Mouse (Mus musculus) forebrain, embryonic 15.5 days (tissue): ENCODE results near the gene BC004004. TPM values are rescaled to one million over a fixed set of nuclear protein-coding genes. Genes with fewer than 3 reads are reported as not detected.
A peak's percentile ranks its signal among the peaks of the same experiment; 100 is the strongest.

ENCODE experiments used
- ATAC-seq: fragments of 200-750 bp; cut with Nextera tagmentation; replicated peaks from 2 replicates; pipeline ENCODE4 v1.8.0; 2017; ENCODE audit warnings: mild to moderate bottlenecking, moderate TSS enrichment, moderate library complexity
- H3K27ac ChIP-seq: fragments of 300-500 bp; sonication (generic); replicated peaks from 2 replicates; pipeline ENCODE4 v1.5.1; 2015; ENCODE audit warnings: mild to moderate bottlenecking, inconsistent platforms
- H3K27me3 ChIP-seq: fragments of 300-500 bp; sonication (generic); 2 replicates; pipeline ENCODE4 v1.6.1; 2015; ENCODE audit warnings: inconsistent platforms
- H3K36me3 ChIP-seq: fragments of 300-500 bp; sonication (generic); 2 replicates; pipeline ENCODE4 v1.6.1; 2015; ENCODE audit warnings: mild to moderate bottlenecking, inconsistent platforms
- H3K4me1 ChIP-seq: fragments of 300-500 bp; sonication (generic); 2 replicates; pipeline ENCODE4 v1.6.1; 2015; ENCODE audit warnings: inconsistent platforms
- H3K4me2 ChIP-seq: fragments of 300-500 bp; sonication (generic); replicated peaks from 2 replicates; pipeline ENCODE4 v1.6.1; 2015; ENCODE audit warnings: mild to moderate bottlenecking, inconsistent platforms
- H3K4me3 ChIP-seq: fragments of 300-500 bp; sonication (generic); 2 replicates; pipeline ENCODE4 v1.5.1; 2015; ENCODE audit warnings: mild to moderate bottlenecking, inconsistent platforms
- H3K9ac ChIP-seq: fragments of 300-500 bp; sonication (generic); replicated peaks from 2 replicates; pipeline ENCODE4 v1.6.1; 2015; ENCODE audit warnings: mild to moderate bottlenecking, inconsistent platforms
- H3K9me3 ChIP-seq: fragments of 300-500 bp; sonication (generic); 2 replicates; pipeline ENCODE4 v1.6.1; 2016; ENCODE audit warnings: inconsistent platforms
- WGBS: fragments of 180-500 bp; shearing (Covaris S2); methylation state at CpG from one replicate; pipeline ENCODE4 v1.1.7; 2015; ENCODE audit warnings: mixed read lengths; 5-methylcytosine and 5-hydroxymethylcytosine counted together
- polyA plus RNA-seq: library from polyadenylated mRNA; unstranded; fragments of >200 nt; fragmentation: Nextera tagmentation; extraction: Ambion mirVana; gene quantifications from 2 replicates; pipeline ENCODE4 v1.2.1, GENCODE M21; 2015

Gene BC004004
- polyA plus RNA-seq, 1 experiment from 2014 or later = 96.4 TPM

DNA sequence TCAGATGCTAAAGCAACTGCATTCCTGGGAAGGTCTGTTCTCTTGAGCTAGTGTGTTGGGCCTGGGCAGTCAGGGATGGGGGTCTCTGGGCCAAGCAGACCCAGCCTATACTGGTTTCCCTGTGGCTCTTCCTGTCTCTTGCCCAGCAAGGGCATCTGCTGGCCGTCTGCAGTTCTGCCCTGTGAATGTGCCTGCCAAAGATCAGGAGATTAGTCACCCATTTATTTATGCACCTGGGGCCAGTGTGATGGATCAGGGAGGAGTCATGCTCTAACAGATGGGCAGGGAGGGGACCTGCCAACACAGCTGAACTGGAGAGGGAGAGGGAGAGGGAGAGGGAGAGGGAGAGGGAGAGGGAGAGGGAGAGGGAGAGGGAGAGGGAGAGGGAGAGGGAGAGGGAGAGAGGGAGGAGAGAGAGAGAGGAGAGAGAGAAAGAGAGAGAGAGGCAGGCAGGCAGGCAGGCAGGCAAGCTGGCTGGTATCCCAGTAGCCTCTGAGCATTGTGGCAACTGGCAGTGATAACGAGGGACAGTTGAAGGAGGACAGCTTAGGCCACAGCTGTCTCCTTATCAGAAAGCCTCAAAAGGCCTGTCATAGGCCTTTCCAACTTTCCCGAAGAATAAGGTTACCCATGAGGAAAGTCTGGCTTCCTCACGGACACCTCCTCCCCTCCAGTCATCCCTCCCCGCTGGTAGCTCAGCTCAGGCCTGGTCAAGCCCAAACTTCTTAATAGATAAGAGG is 62.3 kb downstream of the BC004004 start:
- no peak overlapping the region for H3K4me2 ChIP-seq
- H3K4me3 ChIP-seq = no peak overlapping the region
- H3K9me3 ChIP-seq = no peaks in the 10 kb centered on the region
- H3K27me3 ChIP-seq = no peaks in the 10 kb centered on the region
- peaks cover 29% of the 10 kb centered on the region for H3K4me1 ChIP-seq
- 17% methylated on average over 5 of the region's 5 CpGs for WGBS
- no peak overlapping the region for H3K9ac ChIP-seq
- peaks cover 40% of the 10 kb centered on the region for H3K36me3 ChIP-seq
- ATAC-seq = no peak
- peak overlapping the region; percentile 78 for H3K27ac ChIP-seq

DNA sequence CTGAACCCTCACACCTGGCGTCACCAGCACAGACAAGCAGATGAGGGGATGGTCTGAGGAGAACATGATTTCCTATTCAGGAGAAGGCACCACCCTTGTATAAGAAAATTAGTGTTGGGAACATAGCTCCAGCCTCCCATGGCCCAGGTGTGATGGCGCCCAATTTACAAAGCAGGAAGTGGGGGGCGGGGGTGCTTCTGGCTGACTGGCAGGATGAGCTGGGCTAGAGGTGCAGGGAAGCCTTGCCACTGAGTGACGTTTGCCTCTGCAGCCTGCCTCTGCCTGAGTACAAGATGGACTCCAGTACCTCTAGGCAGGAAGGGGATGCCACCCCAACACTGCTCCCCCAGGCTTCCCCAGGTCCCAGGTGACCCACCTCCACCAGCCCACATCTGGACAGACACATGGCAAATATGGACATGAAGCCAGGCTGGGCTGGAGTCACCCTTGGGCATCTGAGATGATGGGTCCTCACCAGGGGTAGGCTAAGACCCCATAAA is 63.6 kb downstream of the BC004004 start:
- Histone ChIP-seq H3K27ac (no peak overlapping the region; the same call in 1 of the 2 replicates), H3K4me2 (no peak overlapping the region)
- ATAC-seq = no peak

DNA sequence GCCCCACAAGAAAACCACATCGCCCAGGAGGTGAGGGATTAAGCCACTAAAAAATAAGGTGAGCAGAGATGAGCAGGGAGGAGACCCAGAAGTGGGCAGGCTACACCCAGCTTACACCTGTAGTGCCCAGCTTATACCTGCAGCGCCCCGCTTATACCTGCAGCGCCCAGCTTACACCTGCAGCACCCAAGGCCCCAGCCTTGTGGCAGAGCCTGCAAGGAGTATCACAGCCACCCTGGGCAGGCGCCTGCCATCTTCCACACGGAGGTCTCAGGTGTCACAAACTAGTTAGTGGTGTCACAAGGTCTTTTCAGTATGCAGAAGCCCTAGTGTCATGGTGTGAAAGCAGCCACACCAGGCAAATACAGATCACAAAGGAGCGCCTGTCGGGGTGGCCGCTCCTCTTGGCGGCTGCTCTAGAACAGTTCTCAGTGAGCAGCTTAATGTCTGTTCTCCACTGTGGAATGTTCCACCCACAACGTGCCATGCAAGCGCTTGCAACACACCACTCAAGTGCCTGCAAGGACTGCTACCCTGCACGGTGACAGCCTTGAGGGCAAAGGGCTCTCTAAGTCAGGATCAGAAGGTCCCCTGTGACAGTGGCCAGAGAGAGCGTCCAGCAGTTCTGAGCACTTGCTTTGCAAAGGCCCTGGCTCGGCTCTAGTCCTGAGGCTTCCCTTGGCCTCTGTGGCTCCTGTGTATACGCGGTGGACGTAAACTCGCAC is 67.8 kb downstream of the BC004004 start:
- Histone ChIP-seq H3K9me3 (no peaks in the 10 kb centered on the region), H3K27ac (no peak overlapping the region), H3K4me2 (no peak overlapping the region), H3K4me3 (no peak overlapping the region), H3K4me1 (peaks cover 37% of the 10 kb centered on the region), H3K9ac (no peak overlapping the region), H3K27me3 (no peaks in the 10 kb centered on the region), H3K36me3 (peaks cover 77% of the 10 kb centered on the region)
- 93% methylated on average over 19 of the region's 19 CpGs for WGBS
- no peak for ATAC-seq

More for the DNA sequence above, 63.6 kb downstream of the BC004004 start:
- H3K4me1 ChIP-seq = peaks cover 15% of the 10 kb centered on the region
- no peaks in the 10 kb centered on the region for H3K27me3 ChIP-seq
- H3K36me3 ChIP-seq = peaks cover 54% of the 10 kb centered on the region
- no peak overlapping the region for H3K4me3 ChIP-seq
- H3K9ac ChIP-seq = no peak overlapping the region
- WGBS = 88% methylated on average over 4 of the region's 4 CpGs
- H3K9me3 ChIP-seq = no peaks in the 10 kb centered on the region

DNA sequence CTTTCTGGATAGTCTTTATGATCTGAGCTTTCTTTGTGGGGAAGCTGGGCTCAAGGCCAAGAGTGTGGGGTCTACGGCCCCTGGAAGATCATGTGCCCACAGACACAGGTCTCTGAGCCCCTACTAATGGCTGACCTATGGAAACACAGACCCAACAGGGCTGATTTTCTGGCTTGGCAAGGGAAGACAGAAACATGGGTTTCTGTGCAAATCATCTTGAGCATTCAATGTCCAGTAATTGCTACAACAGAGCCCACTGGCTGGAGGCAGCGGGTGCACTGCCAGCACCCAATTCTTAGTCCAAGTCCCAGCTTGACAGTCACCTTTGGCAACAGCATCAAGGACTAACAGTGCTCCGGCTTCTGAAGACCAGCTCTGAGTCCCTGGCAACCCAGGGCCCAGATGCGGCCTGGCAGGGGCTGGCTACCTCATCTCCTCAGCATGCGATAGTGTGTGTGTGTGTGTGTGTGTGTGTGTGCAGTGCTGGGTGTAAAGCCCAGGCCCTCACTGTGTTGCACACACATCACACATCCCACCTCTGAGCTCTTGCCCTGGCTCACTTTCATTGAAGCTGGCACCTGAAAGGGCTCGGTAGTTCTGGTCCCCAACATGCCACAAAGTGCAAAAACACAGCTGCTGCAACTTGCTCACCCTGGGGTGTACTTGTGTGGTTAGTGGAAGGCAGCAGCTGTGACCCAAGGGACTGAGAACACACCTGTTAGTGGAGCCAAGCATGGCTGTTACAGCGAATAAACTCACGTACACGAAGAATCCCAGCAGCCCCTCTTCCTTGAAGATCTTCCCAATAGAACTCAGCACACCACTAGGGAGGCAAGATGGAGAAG is 69.6 kb downstream of the BC004004 start:
- H3K27me3 ChIP-seq = no peaks in the 10 kb centered on the region
- no peak overlapping the region for H3K4me3 ChIP-seq
- no peak overlapping the region for H3K4me2 ChIP-seq
- H3K27ac ChIP-seq = peak overlapping the region; percentile 72
- H3K36me3 ChIP-seq = peaks cover 69% of the 10 kb centered on the region
- 59% methylated on average over 9 of the region's 9 CpGs for WGBS
- peaks cover 47% of the 10 kb centered on the region for H3K4me1 ChIP-seq
- ATAC-seq = peak; percentile 70
- no peaks in the 10 kb centered on the region for H3K9me3 ChIP-seq
- no peak overlapping the region for H3K9ac ChIP-seq

DNA sequence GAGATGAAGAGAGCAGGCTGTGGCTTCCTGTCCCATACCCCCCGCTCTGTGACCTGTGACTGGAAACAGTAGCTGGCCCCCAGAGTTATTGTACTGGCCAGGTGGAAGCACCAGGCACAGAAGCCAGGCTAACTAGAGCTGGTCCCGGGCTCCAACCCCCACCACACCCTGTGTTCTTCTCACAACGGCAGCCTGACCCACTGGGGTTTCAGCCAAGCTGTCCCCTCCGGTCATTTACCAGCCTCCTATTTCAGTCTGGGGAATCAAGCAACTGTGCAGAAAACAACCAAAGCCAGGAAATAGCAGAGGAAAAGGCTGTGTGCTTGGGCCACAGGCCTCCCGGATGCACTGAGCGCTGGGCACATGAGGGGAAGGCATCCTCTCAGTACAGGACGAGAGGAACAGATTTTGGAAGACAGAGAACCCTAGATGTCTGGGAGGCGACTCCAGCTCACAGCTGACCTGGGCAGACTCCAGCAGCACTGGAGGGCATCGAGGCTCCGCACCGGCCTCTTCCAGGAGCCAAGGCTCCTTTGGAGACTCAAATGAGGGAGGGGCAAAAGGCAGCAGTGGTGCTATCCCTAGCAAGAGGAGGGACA is 70.7 kb downstream of the BC004004 start:
- ATAC-seq = no peak
- peak overlapping the region; percentile 72 for H3K27ac ChIP-seq
- H3K9me3 ChIP-seq = no peaks in the 10 kb centered on the region
- H3K27me3 ChIP-seq = no peaks in the 10 kb centered on the region
- peaks cover 47% of the 10 kb centered on the region for H3K4me1 ChIP-seq
- 79% methylated on average over 11 of the region's 11 CpGs for WGBS
- no peak overlapping the region for H3K4me3 ChIP-seq
- H3K9ac ChIP-seq = no peak overlapping the region
- H3K36me3 ChIP-seq = peaks cover 70% of the 10 kb centered on the region
- H3K4me2 ChIP-seq = no peak overlapping the region

DNA sequence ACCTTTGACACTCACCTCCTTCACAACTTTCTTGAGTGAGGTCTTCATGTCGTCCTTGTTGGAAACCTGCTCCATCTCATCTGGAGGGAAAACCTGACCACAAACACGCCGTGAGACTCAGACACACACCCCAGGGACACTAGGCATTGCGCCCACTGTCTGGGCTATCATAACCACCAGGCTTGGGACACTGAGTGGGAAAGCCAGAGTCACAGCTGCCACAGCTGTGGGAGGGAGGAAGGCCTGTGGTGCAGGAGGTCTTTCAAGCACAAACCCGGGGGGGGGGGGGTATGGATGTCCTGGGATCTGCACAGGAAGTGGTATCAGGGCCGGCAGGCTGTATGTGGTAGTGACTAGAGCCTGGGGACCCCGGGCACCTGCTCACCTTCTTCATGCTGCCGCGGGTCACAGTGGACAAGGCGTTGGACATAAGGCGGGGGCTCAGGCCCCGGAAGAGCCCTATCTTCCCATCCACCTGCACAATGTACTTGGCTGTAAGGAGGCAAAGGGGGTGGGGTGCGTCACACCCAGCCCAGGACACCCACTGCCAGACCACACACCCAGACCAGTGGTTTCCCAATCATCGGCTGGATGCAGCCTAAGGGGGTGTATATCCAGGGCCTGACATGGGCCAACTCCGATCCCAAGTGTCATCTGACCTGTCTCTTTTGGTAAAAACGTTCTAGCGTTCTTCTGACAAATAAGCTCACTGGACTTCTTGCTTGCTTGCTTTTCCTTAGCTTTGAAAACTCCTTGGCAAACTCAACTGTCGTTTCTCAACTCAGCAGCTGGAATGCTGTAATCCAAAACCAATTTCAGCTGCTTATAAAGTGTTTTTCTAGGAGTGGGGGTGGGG is 72.0 kb downstream of the BC004004 start:
- 84% methylated on average over 18 of the region's 18 CpGs for WGBS
- H3K4me3 ChIP-seq = no peak overlapping the region
- H3K27ac ChIP-seq = 0 out of 2 replicates have a peak overlapping the region, but pooled peaks have one; percentile 76
- H3K9ac ChIP-seq = no peak overlapping the region
- no peaks in the 10 kb centered on the region for H3K9me3 ChIP-seq
- H3K4me1 ChIP-seq = peaks cover 55% of the 10 kb centered on the region
- H3K27me3 ChIP-seq = no peaks in the 10 kb centered on the region
- no peak overlapping the region for H3K4me2 ChIP-seq
- peaks cover 63% of the 10 kb centered on the region for H3K36me3 ChIP-seq
- ATAC-seq = no peak

DNA sequence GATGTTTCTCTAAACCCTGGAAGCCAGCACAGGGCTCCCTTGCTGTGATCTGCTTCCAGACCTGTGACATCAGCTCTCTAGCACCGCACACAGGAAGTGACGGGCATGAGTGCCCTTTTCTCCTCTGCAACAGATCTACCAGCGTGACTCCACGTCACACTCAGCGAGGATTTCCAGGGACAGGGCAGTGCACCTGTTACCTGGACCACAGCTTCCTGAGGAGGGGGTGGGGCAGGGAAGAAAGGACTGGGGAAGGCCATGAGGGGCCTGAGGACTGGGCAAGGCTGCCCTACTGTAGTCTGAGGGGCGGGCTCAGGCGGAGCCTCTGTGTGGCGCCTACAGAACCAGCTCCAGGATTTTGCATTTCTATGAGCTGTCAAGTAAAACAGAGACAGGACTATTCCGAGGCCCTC is 73.0 kb downstream of the BC004004 start:
- Histone ChIP-seq H3K9ac (0 out of 2 replicates have a peak overlapping the region, but pooled peaks have one; percentile 26), H3K4me3 (no peak overlapping the region), H3K27me3 (no peaks in the 10 kb centered on the region), H3K36me3 (peaks cover 53% of the 10 kb centered on the region), H3K27ac (peak overlapping the region; percentile 76), H3K4me1 (peaks cover 65% of the 10 kb centered on the region), H3K4me2 (no peak overlapping the region), H3K9me3 (no peaks in the 10 kb centered on the region)
- 26% methylated on average over 9 of the region's 9 CpGs for WGBS
- ATAC-seq = no peak

DNA sequence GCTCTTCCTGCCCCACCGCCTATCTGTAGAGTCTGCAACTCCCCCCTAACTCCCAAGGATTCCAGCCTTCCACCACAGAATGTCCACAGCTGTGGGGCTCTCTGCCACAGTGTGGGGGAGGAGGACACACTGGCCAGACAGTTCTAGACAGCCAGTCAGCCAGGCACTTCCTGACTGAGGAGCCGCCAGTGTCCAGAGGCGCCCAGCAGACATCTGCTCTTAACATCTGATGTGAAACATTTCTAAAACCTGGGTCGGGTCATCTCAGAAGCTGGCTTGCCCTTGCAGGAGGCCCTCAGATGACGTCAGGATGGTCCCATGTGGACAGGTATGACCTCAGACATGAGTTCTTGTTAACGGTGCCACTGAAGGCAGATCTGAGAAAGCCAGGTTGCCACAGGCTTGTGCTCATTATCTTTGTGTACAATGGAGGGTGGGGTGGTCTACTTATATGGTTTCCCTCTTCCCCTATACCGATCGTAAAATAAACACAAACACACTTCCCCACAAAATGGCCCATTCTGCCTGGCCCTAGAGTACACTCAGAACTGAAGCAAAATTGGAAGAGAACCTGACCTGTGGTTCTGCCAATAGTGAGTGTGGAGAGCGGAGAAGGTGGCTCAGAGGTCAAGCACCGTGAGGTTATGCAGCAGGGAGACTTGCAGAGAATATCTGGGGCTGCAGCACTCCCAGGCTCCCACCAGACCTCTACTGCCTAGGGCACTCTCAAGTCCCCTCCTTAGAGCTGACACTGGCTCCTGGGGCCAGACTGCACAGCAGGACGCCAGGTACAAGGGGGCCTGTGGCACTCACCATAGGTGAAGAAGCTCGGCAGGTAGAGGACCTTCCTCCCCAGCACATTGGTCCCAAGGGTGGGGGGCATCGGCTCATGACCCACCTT is 73.7 kb downstream of the BC004004 start:
- WGBS = 61% methylated on average over 13 of the region's 13 CpGs
- no peaks in the 10 kb centered on the region for H3K9me3 ChIP-seq
- ATAC-seq = no peak
- H3K27ac ChIP-seq = peak overlapping the region; percentile 76
- no peaks in the 10 kb centered on the region for H3K27me3 ChIP-seq
- H3K36me3 ChIP-seq = peaks cover 47% of the 10 kb centered on the region
- no peak overlapping the region for H3K4me2 ChIP-seq
- 0 out of 2 replicates have a peak overlapping the region, but pooled peaks have one; percentile 26 for H3K9ac ChIP-seq
- no peak overlapping the region for H3K4me3 ChIP-seq
- H3K4me1 ChIP-seq = peaks cover 66% of the 10 kb centered on the region

DNA sequence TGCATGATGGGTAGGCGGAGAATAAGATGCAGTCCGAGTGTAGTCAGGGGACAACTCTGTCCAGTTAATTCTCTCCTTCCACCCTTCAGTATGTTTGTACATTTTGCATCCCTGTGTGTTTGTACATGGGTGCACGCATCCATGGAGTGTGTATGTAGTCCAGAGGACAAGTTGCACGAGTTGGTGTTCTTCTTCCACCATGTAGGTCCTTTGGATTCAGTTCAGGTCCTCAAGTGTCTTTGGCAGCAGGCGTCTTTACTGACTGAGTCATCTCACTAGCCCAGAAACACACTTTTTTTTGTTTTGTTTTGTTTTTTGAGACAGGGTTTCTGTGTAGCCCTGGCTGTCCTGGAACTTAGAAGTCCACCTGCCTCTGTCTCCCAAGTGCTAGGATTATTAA is 74.7 kb downstream of the BC004004 start:
- ATAC-seq = no peak
- no peak overlapping the region for H3K9ac ChIP-seq

DNA sequence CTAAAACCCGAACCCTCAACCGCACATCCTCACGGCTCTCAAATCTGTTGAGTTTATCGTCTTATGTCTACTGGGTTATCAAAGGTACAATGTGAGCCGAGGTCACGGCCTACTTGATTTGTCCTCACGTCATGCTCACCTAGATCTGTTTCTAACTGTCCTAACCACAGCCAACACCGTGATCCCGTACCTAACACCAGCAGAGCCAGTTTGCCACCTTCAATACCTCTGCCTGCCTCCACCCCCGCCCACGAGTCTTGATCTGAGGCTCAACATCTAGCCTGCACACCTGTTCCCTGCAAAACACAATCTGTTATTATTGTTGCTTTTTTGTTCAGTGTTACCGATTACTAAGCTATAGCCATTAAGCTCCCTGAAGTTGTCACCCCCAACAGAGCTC is 76.7 kb downstream of the BC004004 start:
- ATAC-seq = no peak
- Histone ChIP-seq H3K4me3 (peak overlapping the region; percentile 97; the same call in 1 of the 2 replicates), H3K4me2 (peak overlapping the region; percentile 70), H3K9ac (peak overlapping the region; percentile 98; the same call in 1 of the 2 replicates), H3K27me3 (no peaks in the 10 kb centered on the region), H3K27ac (peak overlapping the region; percentile 96), H3K9me3 (no peaks in the 10 kb centered on the region), H3K4me1 (peaks cover 48% of the 10 kb centered on the region), H3K36me3 (peaks cover 24% of the 10 kb centered on the region)
- 88% methylated on average over 12 of the region's 12 CpGs for WGBS

More for the DNA sequence above, 74.7 kb downstream of the BC004004 start:
- Histone ChIP-seq H3K4me2 (no peak overlapping the region), H3K4me1 (peaks cover 64% of the 10 kb centered on the region), H3K27ac (no peak overlapping the region), H3K4me3 (no peak overlapping the region), H3K9me3 (no peaks in the 10 kb centered on the region), H3K27me3 (no peaks in the 10 kb centered on the region), H3K36me3 (peaks cover 40% of the 10 kb centered on the region)
- 88% methylated on average over 5 of the region's 5 CpGs for WGBS
